Mouse (Mus musculus): ENCODE measurements at regions not wholly inside any gene's neighbourhood (a gene's known extent, or its start where the extent isn't known, plus 50 kb on each side); places are given as distances from the start of the nearest gene placed in this dataset.

GRCm38 (mm10) chr1:105430712-105431111, 74.2 kb upstream of the Rnf152 start:
- TF ChIP-seq CTCF (IDR thresholded peaks at IDR 0.05; ENCODE audit: borderline replicate concordance, extremely low read depth, insufficient read depth, insufficient read length) (no peak), POLR2A (IDR thresholded peaks at IDR 0.05; ENCODE audit: borderline replicate concordance, extremely low read depth, insufficient read depth, insufficient read length, poor library complexity, severe bottlenecking) (no peak)
